Comparison of ENCODE assay signal across 31 mouse cellular contexts in genomic region chr9:20749213-20749612, GRCm38 (mm10). TPM values are rescaled to one million over a fixed set of nuclear protein-coding genes. Genes with fewer than 3 reads are reported as not detected.
"Had no signal": no experiment of that assay in that cellular context is flagged by ENCODE, and none has a peak within 500 bp of the region (broad histone marks: within the 10 kb centered on the region; RNA-seq: fewer than 3 reads in every experiment).

No protein-coding gene starts in this region.

- DNase-seq: left cerebral cortex, postnatal 4 days; liver, embryonic 13.5 days; lung, adult 18-20 months; lung, adult 2 months; lung, embryonic 14.5 days; lung, postnatal 10 days; lung, postnatal 14 days; lung, postnatal 36 days; lung, postnatal 4 days; midbrain, embryonic 14.5 days had no signal

- H3K9me3 ChIP-seq: limb, embryonic 10.5 days; limb, embryonic 12.5 days; limb, embryonic 13.5 days; limb, embryonic 15.5 days; liver, embryonic 13.5 days; liver, embryonic 15.5 days; lung, embryonic 15.5 days; midbrain, embryonic 10.5 days; midbrain, embryonic 12.5 days; midbrain, embryonic 13.5 days; midbrain, embryonic 15.5 days had no signal

- H3K4me3 ChIP-seq: left cerebral cortex, adult 2 months; limb, embryonic 10.5 days; limb, embryonic 12.5 days; limb, embryonic 13.5 days; limb, embryonic 15.5 days; liver, embryonic 13.5 days; liver, embryonic 15.5 days; lung, embryonic 15.5 days; megakaryocyte, embryonic 14.5 days; midbrain, embryonic 10.5 days; midbrain, embryonic 12.5 days; midbrain, embryonic 13.5 days; midbrain, embryonic 15.5 days; myocyte had no signal

- H3K36me3 ChIP-seq: limb, embryonic 10.5 days; limb, embryonic 12.5 days; limb, embryonic 13.5 days; limb, embryonic 15.5 days; liver, embryonic 13.5 days; liver, embryonic 15.5 days; lung, embryonic 15.5 days; midbrain, embryonic 10.5 days; midbrain, embryonic 12.5 days; midbrain, embryonic 13.5 days; midbrain, embryonic 15.5 days had no signal

- H3K27me3 ChIP-seq: midbrain, embryonic 15.5 days had no signal

- H3K27ac ChIP-seq: left cerebral cortex, adult 2 months; limb, embryonic 10.5 days; limb, embryonic 12.5 days; limb, embryonic 13.5 days; limb, embryonic 15.5 days; liver, embryonic 13.5 days; liver, embryonic 15.5 days; lung, embryonic 15.5 days; macrophage; midbrain, embryonic 10.5 days; midbrain, embryonic 12.5 days; midbrain, embryonic 13.5 days; midbrain, embryonic 15.5 days had no signal

- H3K4me2 ChIP-seq: limb, embryonic 12.5 days; limb, embryonic 13.5 days; limb, embryonic 15.5 days; liver, embryonic 11.5 days; liver, embryonic 15.5 days; lung, embryonic 14.5 days; lung, embryonic 15.5 days; midbrain, embryonic 11.5 days; midbrain, embryonic 12.5 days; midbrain, embryonic 13.5 days; midbrain, embryonic 15.5 days had no signal

- ATAC-seq: lung, postnatal 0 days; midbrain, embryonic 13.5 days; midbrain, embryonic 15.5 days; midbrain, embryonic 16.5 days had no signal

- H3K9ac ChIP-seq: limb, embryonic 12.5 days; limb, embryonic 13.5 days; limb, embryonic 15.5 days; liver, embryonic 13.5 days; liver, embryonic 15.5 days; lung, embryonic 14.5 days; lung, embryonic 15.5 days; midbrain, embryonic 12.5 days; midbrain, embryonic 13.5 days; midbrain, embryonic 15.5 days had no signal

RNA-seq across cellular contexts. Expression of gene Olfm2, which starts 3.1 kb away (rescaled TPM):
- total RNA-seq: megakaryocyte, adult 5-6 weeks; megakaryocyte-erythroid progenitor cell, adult 5-6 weeks; monocyte, adult 5-6 weeks had no signal
- polyA plus RNA-seq: macrophage had no signal
